Mouse (Mus musculus) CH12.LX (cell line): ENCODE measurements around the gene Rer1. TPM values are rescaled to one million over a fixed set of nuclear protein-coding genes. Genes with fewer than 3 reads are reported as not detected.

Source experiments
- DNase-seq: peaks from one replicate; pipeline ENCODE4 v3.0.0-alpha.2; 2013; ENCODE audit errors: extremely low read depth
- H3K27ac ChIP-seq: 2 replicates; pipeline ENCODE4 v1.5.1; 2012; ENCODE audit warnings: low read depth, mild to moderate bottlenecking, control low read depth, moderate library complexity; ENCODE audit not compliant: insufficient read depth
- H3K27me3 ChIP-seq: replicated peaks from 2 replicates; pipeline ENCODE3; 2012; ENCODE audit warnings: inconsistent platforms
- H3K36me3 ChIP-seq, 2 experiments: replicated peaks in 1 of 2; 2 replicates each; pipeline versions ENCODE3 to v1.6.1; 2012; ENCODE audit warnings: inconsistent platforms in 1 of 2, low read length in 1 of 2, mild to moderate bottlenecking in 1 of 2, mixed read lengths in 1 of 2, moderate library complexity in 1 of 2; ENCODE audit not compliant: control insufficient read depth in 1 of 2, insufficient read depth in 1 of 2
- H3K4me1 ChIP-seq, 2 experiments: 2 replicates each; pipeline ENCODE4 v1.6.1; 2012; ENCODE audit warnings: inconsistent platforms in 1 of 2, moderate library complexity in 1 of 2; ENCODE audit not compliant: insufficient read depth in 2 of 2, control insufficient read depth in 1 of 2
- H3K4me2 ChIP-seq: 2 replicates; pipeline ENCODE4 v1.6.1; 2012; ENCODE audit warnings: low read depth, mild to moderate bottlenecking, control low read depth; ENCODE audit not compliant: poor library complexity, insufficient read depth, severe bottlenecking
- H3K4me3 ChIP-seq, 3 experiments: fragments of 150-350 bp in 1 of 3; sonication (generic) in 1 of 3; replicated peaks in 1 of 3; 2 replicates each; pipeline versions ENCODE3 to v1.5.1; 2011 to 2012; ENCODE audit warnings: low read depth in 2 of 3, low read length in 2 of 3, mild to moderate bottlenecking in 2 of 3, moderate library complexity in 2 of 3, control low read depth in 1 of 3, improper control_type of control experiment in 1 of 3, inconsistent platforms in 1 of 3, mixed read lengths in 1 of 3; ENCODE audit not compliant: poor library complexity in 1 of 3
- H3K79me2 ChIP-seq: replicated peaks from 2 replicates; pipeline ENCODE4 v1.6.1; 2012; ENCODE audit warnings: mild to moderate bottlenecking, moderate library complexity; ENCODE audit not compliant: control insufficient read depth, poor library complexity, insufficient read depth, severe bottlenecking; ENCODE audit errors: extremely low read depth
- H3K9ac ChIP-seq: 2 replicates; pipeline ENCODE4 v1.6.1; 2012; ENCODE audit warnings: low read depth, mild to moderate bottlenecking, control low read depth, moderate library complexity; ENCODE audit not compliant: insufficient read depth
- H3K9me3 ChIP-seq: replicated peaks from 2 replicates; pipeline ENCODE3; 2012; ENCODE audit warnings: low read length, inconsistent platforms, mixed read lengths
- CHD2 ChIP-seq: IDR thresholded peaks from 2 replicates; pipeline ENCODE4 v1.6.1; 2011; ENCODE audit warnings: low read length, improper control_type of control experiment
- ETS1 ChIP-seq: conservative IDR thresholded peaks from 2 replicates; pipeline ENCODE4 v1.6.1; 2012; ENCODE audit warnings: low read depth, mild to moderate bottlenecking, inconsistent platforms, low read length, improper control_type of control experiment, moderate library complexity
- IRF4 ChIP-seq: IDR thresholded peaks from 2 replicates; pipeline ENCODE4 v1.6.1; 2014; ENCODE audit warnings: low read depth, mild to moderate bottlenecking, inconsistent platforms, low read length, improper control_type of control experiment
- KAT2A ChIP-seq: IDR thresholded peaks from 2 replicates; pipeline ENCODE4 v1.6.1; 2012; ENCODE audit warnings: low read length, improper control_type of control experiment, inconsistent platforms; ENCODE audit not compliant: insufficient replicate concordance
- MAX ChIP-seq: IDR thresholded peaks from 2 replicates; pipeline ENCODE4 v1.6.1; 2011; ENCODE audit warnings: low read length, improper control_type of control experiment
- MEF2A ChIP-seq: IDR thresholded peaks from 2 replicates; pipeline ENCODE4 v1.6.1; 2014; ENCODE audit warnings: low read depth, mild to moderate bottlenecking, inconsistent platforms, low read length, improper control_type of control experiment, borderline replicate concordance
- MXI1 ChIP-seq: IDR thresholded peaks from 2 replicates; pipeline ENCODE4 v1.6.1; 2011; ENCODE audit warnings: mild to moderate bottlenecking, low read depth, low read length, improper control_type of control experiment
- NELFE ChIP-seq: IDR thresholded peaks from 2 replicates; pipeline ENCODE4 v1.6.1; 2011; ENCODE audit warnings: low read depth, low read length, improper control_type of control experiment
- NRF1 ChIP-seq: IDR thresholded peaks from 2 replicates; pipeline ENCODE4 v1.6.1; 2014; ENCODE audit warnings: low read depth, mild to moderate bottlenecking, inconsistent platforms, low read length, improper control_type of control experiment, moderate library complexity
- POLR2A ChIP-seq: IDR thresholded peaks from 2 replicates; pipeline ENCODE4 v1.6.1; 2011; ENCODE audit warnings: low read depth, mild to moderate bottlenecking, improper control_type of control experiment, low read length
- POLR2AphosphoS2 ChIP-seq: IDR thresholded peaks from 2 replicates; pipeline ENCODE4 v1.6.1; 2011; ENCODE audit warnings: low read depth, low read length, improper control_type of control experiment
- RAD21 ChIP-seq: IDR thresholded peaks from 2 replicates; pipeline ENCODE4 v1.6.1; 2011; ENCODE audit warnings: low read depth, mild to moderate bottlenecking, low read length, improper control_type of control experiment, moderate library complexity
- RCOR1 ChIP-seq: conservative IDR thresholded peaks from 2 replicates; pipeline ENCODE4 v1.6.1; 2012; ENCODE audit warnings: low read depth, mild to moderate bottlenecking, inconsistent platforms, low read length, improper control_type of control experiment
- TBP ChIP-seq: conservative IDR thresholded peaks from 2 replicates; pipeline ENCODE4 v1.6.1; 2011; ENCODE audit warnings: low read depth, low read length, improper control_type of control experiment
- TCF12 ChIP-seq: IDR thresholded peaks from 2 replicates; pipeline ENCODE4 v1.6.1; 2014; ENCODE audit warnings: low read depth, mild to moderate bottlenecking, inconsistent platforms, low read length, improper control_type of control experiment
- UBTF ChIP-seq: IDR thresholded peaks from 2 replicates; pipeline ENCODE4 v1.6.1; 2012; ENCODE audit warnings: low read depth, mild to moderate bottlenecking, inconsistent platforms, low read length, improper control_type of control experiment, moderate library complexity
- ZC3H11A ChIP-seq: IDR thresholded peaks from 2 replicates; pipeline ENCODE4 v1.6.1; 2012; ENCODE audit warnings: low read depth, mild to moderate bottlenecking, inconsistent platforms, low read length, improper control_type of control experiment
- ZKSCAN1 ChIP-seq: IDR thresholded peaks from 2 replicates; pipeline ENCODE4 v1.6.1; 2012; ENCODE audit warnings: low read depth, inconsistent platforms, low read length, improper control_type of control experiment, borderline replicate concordance
- ZNF384 ChIP-seq: IDR thresholded peaks from 2 replicates; pipeline ENCODE4 v1.6.1; 2012; ENCODE audit warnings: low read depth, low read length, improper control_type of control experiment, inconsistent platforms
- dilution Hi-C: fragments of 300-500 bp; cut with MboI; formaldehyde crosslinking; loops from 2 replicates; pipeline ENCODE4 v1.14.3; 2020; ENCODE audit warnings: low sequenced_read_pairs; ENCODE audit not compliant: extremely low pct_unique_long_range_greater_than_20kb, extremely low pct_ligation_motif_present
- in situ Hi-C: fragments of 300-500 bp; cut with MboI; formaldehyde crosslinking; loops from 3 replicates; pipeline ENCODE4 v1.14.3; 2019; ENCODE audit warnings: low sequenced_read_pairs, low pct_ligation_motif_present, low pct_unique_long_range_greater_than_20kb, mixed read lengths
- polyA plus RNA-seq: library from polyadenylated mRNA; unstranded; fragments of >175 nt; gene quantifications from 2 replicates; pipeline ENCODE4 v1.2.1, GENCODE M21; 2012; ENCODE audit warnings: low read depth; ENCODE audit not compliant: insufficient read length
- total RNA-seq, 2 experiments: library from RNA; depleted of rRNA; stranded (reverse); fragments of 300-350 nt in 1 of 2; fragments of >200 nt in 1 of 2; gene quantifications; 2 replicates each; pipeline ENCODE4 v1.2.3; 2012 to 2014

Rer1 gene
- total and polyA plus RNA-seq, 3 experiments: 126 to 221 (median 135) TPM

GRCm38 (mm10) chr4:155043289-155043625 is 42.9 kb downstream of the Rer1 start:
- peaks cover 93% of the 10 kb centered on the region for H3K27me3 ChIP-seq
- H3K27ac ChIP-seq: no peak overlapping the region
- DNase-seq: no peak
- no peaks in the 10 kb centered on the region for H3K4me1 ChIP-seq
- TF ChIP-seq ZC3H11A (no peak), TCF12 (no peak), POLR2A (no peak), CHD2 (no peak), POLR2AphosphoS2 (no peak), RAD21 (no peak), UBTF (no peak), NRF1 (no peak), MXI1 (no peak), IRF4 (no peak), ZKSCAN1 (no peak), RCOR1 (no peak), ZNF384 (no peak), MEF2A (no peak), ETS1 (no peak)
- TF ChIP-seq, all 38 proteins: peak for 0
- in situ Hi-C loops (no loop called here), dilution Hi-C loops (loop anchor here (25.0 kb wide), 1 partner anchor 156 kb away; the partner anchor contains the start of gene Fam213b)
- Histone ChIP-seq H3K9me3 (no peaks in the 10 kb centered on the region), H3K4me2 (no peak overlapping the region), H3K79me2 (no peaks in the 10 kb centered on the region), H3K36me3 (no peaks in the 10 kb centered on the region), H3K9ac (no peak overlapping the region), H3K4me3 (no peak overlapping the region)

- no peaks in the 10 kb centered on the region for H3K4me1 ChIP-seq
- DNase-seq: no peak
- H3K27ac ChIP-seq: no peak overlapping the region
- peaks cover 93% of the 10 kb centered on the region for H3K27me3 ChIP-seq
- H3K36me3 ChIP-seq: no peaks in the 10 kb centered on the region
- no peaks in the 10 kb centered on the region for H3K9me3 ChIP-seq
- no peak overlapping the region for H3K4me2 ChIP-seq
- dilution Hi-C loops: loop anchor here (25.0 kb wide), 1 partner anchor 155 kb away; the partner anchor contains the start of gene Fam213b
- in situ Hi-C loops: no loop called here
- no peak overlapping the region for H3K9ac ChIP-seq
- TF ChIP-seq CHD2 (no peak), TBP (no peak), ETS1 (no peak), RAD21 (no peak), MAX (no peak), RCOR1 (no peak), KAT2A (no peak), NELFE (no peak)
- no peak overlapping the region for H3K4me3 ChIP-seq
- no peaks in the 10 kb centered on the region for H3K79me2 ChIP-seq
Observed at GRCm38 (mm10) chr4:155042606-155043288, 43.4 kb downstream of the Rer1 start.
